Mouse (Mus musculus) 3134 (cell line): ENCODE measurements around the gene Herc6.
A peak's percentile ranks its signal among the peaks of the same experiment; 100 is the strongest.
"Not testable (repeated sequence)": the region's sequence is repeated elsewhere in the genome, so short reads cannot be mapped to it uniquely, and the experiment has no call there.

Experiments used
- DNase-seq: peaks from one replicate; pipeline ENCODE4 v3.0.0-alpha.2; 2011; ENCODE audit warnings: low spot score; ENCODE audit not compliant: insufficient read length; ENCODE audit errors: extremely low read depth

Herc6 gene

DNA sequence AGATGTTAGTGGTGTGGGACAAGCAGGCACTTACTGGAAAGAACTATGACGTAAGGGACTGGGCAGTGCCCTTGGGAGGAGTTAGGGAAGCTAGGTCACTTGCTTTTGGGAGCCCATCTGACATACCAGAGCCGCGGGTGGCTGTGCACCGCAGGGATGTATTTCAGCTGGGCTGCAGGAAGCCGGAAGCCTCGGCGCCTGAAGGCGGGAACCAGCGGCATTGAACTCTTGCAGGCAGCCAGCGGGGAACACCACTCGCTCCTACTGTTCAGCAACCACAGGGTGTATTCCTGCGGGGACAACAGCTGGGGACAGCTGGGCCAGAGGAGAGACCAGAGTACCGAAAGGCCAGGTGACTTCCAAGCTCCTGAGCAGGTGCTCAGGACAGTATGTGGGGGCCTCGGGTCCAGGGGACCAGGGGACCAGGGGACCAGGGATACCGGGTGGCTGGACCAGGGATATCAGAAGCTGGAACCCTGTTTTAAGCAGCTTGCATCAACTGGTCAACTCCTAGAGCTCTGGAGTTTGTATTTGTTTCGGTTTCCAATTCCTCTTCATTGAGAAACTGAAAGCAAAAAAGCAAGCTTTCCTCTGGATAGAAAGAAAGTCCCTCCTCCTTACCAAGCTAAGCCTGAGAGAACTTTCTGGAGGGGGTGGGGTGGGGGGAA is at the start of gene Herc6:
Gene Herc6 (plus strand): TSS at position 120 of the 668 bp plus-strand sequence.
- peak; percentile 87 for DNase-seq

DNA sequence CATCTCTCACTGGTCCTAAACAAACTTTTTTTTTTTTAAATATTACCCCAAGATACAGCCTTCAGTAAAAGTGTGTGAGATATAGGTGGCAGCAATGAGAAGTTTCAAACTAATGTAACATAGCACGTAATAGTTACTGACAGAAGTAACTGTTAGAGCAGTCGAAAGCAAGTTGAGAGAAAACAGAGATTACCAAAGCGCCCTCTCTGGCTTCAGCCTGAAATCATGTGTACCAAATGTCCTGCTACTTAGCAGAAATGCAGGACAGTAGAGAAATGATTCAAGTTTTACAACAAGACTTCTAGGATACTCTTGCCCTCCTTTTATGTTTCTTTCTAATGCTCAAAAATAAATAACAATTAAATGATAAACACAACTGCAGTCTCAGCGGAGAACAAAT is 49.8 kb upstream of the Herc6 start:
- DNase-seq = no peak

GRCm38 (mm10) chr6:57531441-57531840 is 49.4 kb upstream of the Herc6 start:
- no peak for DNase-seq

GRCm38 (mm10) chr6:57532022-57532421 is 48.8 kb upstream of the Herc6 start:
- DNase-seq = no peak

DNA sequence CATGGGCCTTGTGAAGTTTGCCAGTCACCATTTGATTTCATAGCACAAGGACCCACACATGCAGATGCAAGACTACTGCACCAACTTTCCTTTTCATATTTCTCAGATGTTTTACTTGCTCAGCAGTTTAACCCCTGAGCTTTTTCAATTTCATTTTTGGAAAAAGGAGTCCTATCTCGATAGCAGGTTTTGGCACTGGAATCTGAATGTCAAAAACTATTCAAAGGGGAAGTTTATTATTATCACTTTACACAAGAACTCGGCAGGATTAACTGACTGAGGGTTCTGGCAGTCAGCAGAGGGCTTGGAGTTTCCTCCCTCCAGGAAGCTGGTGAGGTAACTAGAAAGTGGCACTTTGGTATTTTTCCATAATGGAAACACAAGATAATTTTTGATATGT is 47.4 kb upstream of the Herc6 start:
- DNase-seq = no peak

DNA sequence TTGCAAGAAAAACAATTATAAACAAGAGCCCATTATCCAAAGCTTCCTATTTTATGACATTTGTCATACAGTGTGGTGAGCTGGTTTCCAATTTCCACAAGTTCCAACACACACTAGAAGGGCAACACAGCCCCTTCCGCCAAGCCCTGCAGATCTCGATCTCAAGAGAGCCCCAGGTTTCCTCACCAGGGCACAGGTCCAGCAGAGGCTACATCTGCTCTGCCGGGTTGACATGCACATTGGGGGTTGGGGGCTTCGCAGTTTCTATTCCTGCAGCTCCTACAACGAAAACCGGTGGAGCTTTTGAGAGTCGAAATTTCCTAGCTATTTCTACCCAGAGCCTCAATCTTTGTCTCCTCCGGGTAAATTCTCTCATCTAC is 46.6 kb upstream of the Herc6 start:
- DNase-seq = no peak

- DNase-seq = peak; percentile 65
These were observed 46.1 kb upstream of the Herc6 start for GRCm38 (mm10) chr6:57534611-57535286.

GRCm38 (mm10) chr6:57535386-57535936 is 45.3 kb upstream of the Herc6 start, which contains the start of gene Ppm1k:
TSS of gene Ppm1k (minus strand) at chr6:57535468.
- peak; percentile 99 for DNase-seq

GRCm38 (mm10) chr6:57535971-57536669 is 44.7 kb upstream of the Herc6 start:
- peak; percentile 27 for DNase-seq

DNA sequence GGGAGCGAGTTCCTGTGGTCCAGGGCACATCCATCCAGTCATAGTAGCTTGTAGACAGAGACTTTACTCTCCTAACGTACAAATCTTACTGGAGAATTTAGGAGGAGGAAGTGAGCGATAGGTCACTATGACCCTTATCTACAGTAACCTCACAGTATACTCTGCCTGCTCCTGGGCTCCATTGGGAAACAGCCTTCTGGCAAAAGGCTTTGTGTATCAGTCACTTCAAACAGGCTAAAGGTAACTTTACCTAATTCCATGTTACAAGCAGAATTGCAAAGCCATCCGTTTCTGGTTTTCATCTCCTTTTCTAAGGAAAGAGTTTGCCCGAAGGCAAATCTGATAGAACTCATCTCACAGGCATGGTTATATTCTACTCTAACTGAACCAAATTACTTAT is 42.9 kb upstream of the Herc6 start:
- DNase-seq = no peak

DNA sequence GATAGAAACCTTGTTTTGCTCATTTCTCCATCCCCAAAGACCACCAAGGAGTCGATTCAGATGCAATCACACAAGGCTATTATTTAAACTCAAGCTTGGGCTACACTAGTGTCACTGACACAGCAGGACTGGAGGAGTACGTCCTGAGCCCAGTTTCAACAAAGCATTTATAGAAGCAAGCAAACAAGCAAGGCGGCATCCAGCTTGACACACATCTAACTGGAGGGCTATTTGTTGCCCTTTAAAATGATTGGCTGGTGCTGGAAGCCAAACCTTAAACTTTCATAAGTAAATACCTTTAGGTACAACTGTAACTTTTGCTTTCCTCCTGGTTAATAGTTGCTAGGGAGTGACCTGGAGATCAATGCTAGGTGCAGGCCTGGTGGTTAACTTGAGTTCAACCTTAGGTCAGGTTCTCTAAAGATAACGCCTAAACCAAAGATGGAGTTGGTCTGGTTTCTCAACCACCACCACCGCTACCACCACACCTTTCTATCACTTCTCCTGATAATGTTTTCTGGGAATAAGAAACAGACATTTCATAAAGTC is 39.8 kb upstream of the Herc6 start:
- DNase-seq = no peak

DNA sequence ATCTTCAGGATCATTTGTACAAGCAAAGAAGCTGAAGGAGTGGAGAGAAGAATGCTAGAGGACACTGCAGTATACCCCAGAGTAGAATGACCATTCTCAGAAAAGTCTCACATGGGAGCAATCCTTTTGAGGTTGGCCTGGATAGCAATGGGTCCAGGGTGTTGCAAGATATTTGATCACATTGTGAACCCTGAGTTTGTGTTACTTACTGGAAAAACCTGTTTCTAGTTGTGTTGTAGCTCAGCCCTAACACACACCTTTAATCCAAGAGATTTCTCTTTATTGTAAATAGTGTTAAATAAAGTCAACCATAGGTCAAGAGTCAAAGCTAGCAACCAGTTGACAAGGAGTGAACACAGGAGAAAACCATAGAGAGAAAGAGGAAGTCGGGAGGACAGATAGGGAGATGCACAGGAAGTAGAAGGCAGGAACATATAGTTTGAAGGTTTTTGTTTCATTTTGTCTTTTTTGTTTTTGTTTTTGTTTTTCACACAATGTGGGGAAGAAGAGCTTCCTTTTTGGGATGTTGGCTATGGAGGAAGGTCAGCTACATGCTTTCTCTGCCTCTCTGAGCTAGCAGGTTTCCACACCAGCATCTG is 39.0 kb upstream of the Herc6 start:
- DNase-seq = no peak

DNA sequence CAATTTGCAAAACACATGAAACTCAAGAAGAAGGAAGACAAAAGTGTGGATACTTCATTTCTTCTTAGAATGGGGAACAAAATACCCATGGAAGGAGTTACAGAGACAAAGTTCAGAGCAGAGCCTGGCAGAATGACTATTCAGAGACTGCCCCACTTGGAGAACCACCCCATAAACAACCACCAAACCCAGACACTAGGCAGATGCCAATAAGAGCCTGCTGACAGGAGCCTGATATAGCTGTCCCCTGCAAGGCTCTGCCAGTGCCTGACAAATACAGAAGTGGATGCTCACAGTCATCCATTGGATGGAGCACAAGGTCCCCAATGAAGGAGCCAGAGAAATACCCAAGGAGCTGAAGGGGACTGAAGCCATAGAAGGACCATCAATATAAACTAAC is 37.2 kb upstream of the Herc6 start:
- not testable (repeated sequence) for DNase-seq

- no peak for DNase-seq
These were observed 35.9 kb upstream of the Herc6 start for GRCm38 (mm10) chr6:57544866-57545265.

DNA sequence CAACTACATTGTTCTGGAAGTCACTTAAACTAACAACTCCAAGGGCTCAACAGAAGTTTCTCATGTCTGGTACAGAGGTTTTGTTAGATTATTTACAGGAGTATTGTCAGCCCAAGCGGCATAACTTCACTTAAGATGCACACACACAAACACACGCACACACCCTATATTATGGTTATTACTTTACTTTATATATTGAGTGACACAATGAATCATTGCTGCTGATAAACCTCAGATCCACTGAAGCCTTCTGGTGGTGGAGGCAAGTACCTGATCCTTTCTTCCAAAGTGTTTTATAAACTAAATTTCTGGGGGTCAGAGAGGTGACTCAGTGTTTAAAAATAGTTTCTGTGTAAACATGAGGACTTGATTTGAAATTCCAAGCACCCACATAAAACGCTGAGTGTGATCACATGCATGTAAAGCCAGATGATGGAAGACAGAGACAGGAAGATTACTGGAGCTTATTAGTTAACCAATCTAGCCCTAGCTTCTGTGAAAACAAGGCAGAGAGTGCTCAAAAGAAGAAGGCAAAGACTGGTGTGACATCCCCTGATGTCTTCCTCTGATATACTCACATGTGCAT is 29.5 kb upstream of the Herc6 start:
- no peak for DNase-seq

GRCm38 (mm10) chr6:57557796-57558317 is 22.9 kb upstream of the Herc6 start:
- DNase-seq = no peak

DNA sequence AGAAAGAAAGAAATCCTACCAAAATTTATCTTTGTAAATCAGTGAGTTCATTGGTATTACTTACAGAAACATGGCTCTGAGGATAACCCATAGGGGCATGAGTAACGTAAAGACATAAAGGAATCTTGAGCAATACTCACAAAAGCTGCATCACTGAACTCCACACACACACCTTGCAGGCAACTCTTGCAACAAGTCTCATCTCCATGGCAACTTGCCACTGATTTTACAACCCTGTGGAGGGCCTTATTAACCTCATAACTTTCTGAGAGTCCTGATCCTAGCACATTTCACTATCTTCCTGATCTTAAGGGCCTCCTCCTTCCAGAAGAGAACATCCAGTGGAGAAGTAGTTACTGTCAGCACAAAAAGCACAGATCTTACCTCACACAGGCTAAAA is 17.3 kb upstream of the Herc6 start:
- no peak for DNase-seq

DNA sequence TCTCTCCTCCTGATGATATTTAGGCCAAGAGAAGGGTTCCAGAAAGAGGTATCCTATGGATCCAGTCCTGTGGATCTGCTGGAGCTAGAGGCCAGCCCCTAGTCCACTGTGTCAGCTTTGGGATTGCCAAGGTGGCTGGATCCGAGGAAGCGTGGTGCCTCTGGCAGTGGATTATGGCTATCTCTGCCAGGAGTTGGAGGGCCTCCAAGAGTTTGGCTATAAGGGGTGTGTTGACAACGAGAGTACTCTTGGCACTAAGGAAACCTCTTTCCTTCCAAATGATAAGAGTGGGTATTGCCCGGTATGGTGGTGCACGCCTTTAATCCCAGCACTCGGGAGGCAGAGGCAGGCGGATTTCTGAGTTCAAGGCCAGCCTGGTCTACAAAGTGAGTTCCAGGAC is 15.3 kb upstream of the Herc6 start:
- DNase-seq = no peak

- DNase-seq = no peak
These were observed 13.2 kb upstream of the Herc6 start for GRCm38 (mm10) chr6:57567630-57568029.
